ENCODE assay signal across 14 mouse cellular contexts in genomic region chr12:110478601-110479008, GRCm38 (mm10). TPM values are rescaled to one million over a fixed set of nuclear protein-coding genes. Genes with fewer than 3 reads are reported as not detected.
DNase-seq lines count a peak whose midpoint lies in the region; ATAC-seq and TF ChIP-seq lines count a peak whose summit lies in the region.
"Had no signal": no experiment of that assay in that cellular context is flagged by ENCODE, and none has a peak within 500 bp of the region (broad histone marks: within the 10 kb centered on the region; RNA-seq: fewer than 3 reads in every experiment).

No protein-coding gene starts in this region.

- WGBS in kidney, postnatal 0 days, result 69% methylated on average over 9 of the region's 9 CpGs
- WGBS in kidney, embryonic 15.5 days, result 83% methylated on average over 9 of the region's 9 CpGs
- 61% methylated on average over 9 of the region's 9 CpGs for WGBS in heart, embryonic 15.5 days

- peak; percentile 70 for DNase-seq in adrenal gland, postnatal 14 days
- DNase-seq in adrenal gland, postnatal 4 days (ENCODE audit: low spot score in 2 of 2), result no peak
- no peak for DNase-seq in kidney, postnatal 0 days (ENCODE audit: low spot score)
- DNase-seq in thymus, postnatal 14 days, result peak; percentile 83
- no peak for DNase-seq in embryo, embryonic 9.5 days (ENCODE audit: extremely low spot score)
- no peak for DNase-seq in cerebellum, adult 18-20 months
- DNase-seq: cerebellum, postnatal 14 days; lung, postnatal 4 days had no signal

- no peaks in the 10 kb centered on the region for H3K9me3 ChIP-seq in kidney, postnatal 0 days (replicated peaks; ENCODE audit: low read length)
- no peaks in the 10 kb centered on the region for H3K9me3 ChIP-seq in kidney, embryonic 15.5 days (replicated peaks)
- no peaks in the 10 kb centered on the region for H3K9me3 ChIP-seq in heart, embryonic 15.5 days (replicated peaks)
- H3K9me3 ChIP-seq: embryonic facial prominence, embryonic 12.5 days; forebrain, embryonic 12.5 days; stomach, embryonic 15.5 days had no signal

- H3K4me1 ChIP-seq in kidney, postnatal 0 days (replicated peaks; ENCODE audit: insufficient read depth, low read length), result no peaks in the 10 kb centered on the region
- peaks cover 5% of the 10 kb centered on the region for H3K4me1 ChIP-seq in kidney, embryonic 15.5 days
- peaks cover 18% of the 10 kb centered on the region for H3K4me1 ChIP-seq in heart, embryonic 15.5 days (replicated peaks)
- H3K4me1 ChIP-seq: stomach, embryonic 15.5 days had no signal

- no peak for ATAC-seq in kidney, postnatal 0 days (replicated peaks; ENCODE audit: low FRiP score, low read depth)
- no peak for ATAC-seq in kidney, embryonic 15.5 days (replicated peaks; ENCODE audit: low FRiP score)
- no peak for ATAC-seq in heart, embryonic 15.5 days (replicated peaks; ENCODE audit: insufficient number of reproducible peaks, insufficient read depth, low FRiP score, low read depth)

- H3K9ac ChIP-seq in kidney, postnatal 0 days (ENCODE audit: low read depth, low read length), result 0 out of 2 replicates have a peak overlapping the region, but pooled peaks have one; percentile 27
- H3K9ac ChIP-seq in kidney, embryonic 15.5 days, result no peak overlapping the region
- H3K9ac ChIP-seq in heart, embryonic 15.5 days, result no peak overlapping the region
- H3K9ac ChIP-seq: embryonic facial prominence, embryonic 12.5 days; liver, embryonic 14.5 days; stomach, embryonic 15.5 days had no signal

- H3K4me3 ChIP-seq in kidney, postnatal 0 days (replicated peaks; ENCODE audit: low read depth, low read length), result no peak overlapping the region
- H3K4me3 ChIP-seq in kidney, embryonic 15.5 days (replicated peaks), result no peak overlapping the region
- no peak overlapping the region for H3K4me3 ChIP-seq in heart, embryonic 15.5 days
- H3K4me3 ChIP-seq: embryonic facial prominence, embryonic 12.5 days; forebrain, embryonic 12.5 days; stomach, embryonic 15.5 days had no signal

- H3K27me3 ChIP-seq in kidney, postnatal 0 days (ENCODE audit: insufficient read depth, low read length), result no peaks in the 10 kb centered on the region
- no peaks in the 10 kb centered on the region for H3K27me3 ChIP-seq in kidney, embryonic 15.5 days
- H3K27me3 ChIP-seq in heart, embryonic 15.5 days, result no peaks in the 10 kb centered on the region
- H3K27me3 ChIP-seq: embryonic facial prominence, embryonic 12.5 days; forebrain, embryonic 12.5 days; stomach, embryonic 15.5 days had no signal

- no peak overlapping the region for H3K4me2 ChIP-seq in kidney, postnatal 0 days (ENCODE audit: low read length)
- no peak overlapping the region for H3K4me2 ChIP-seq in kidney, embryonic 15.5 days
- no peak overlapping the region for H3K4me2 ChIP-seq in heart, embryonic 15.5 days
- H3K4me2 ChIP-seq: embryonic facial prominence, embryonic 12.5 days; forebrain, embryonic 12.5 days; stomach, embryonic 15.5 days had no signal

- H3K36me3 ChIP-seq in kidney, postnatal 0 days (ENCODE audit: insufficient read depth, low read length), result no peaks in the 10 kb centered on the region
- peaks cover 9% of the 10 kb centered on the region; the same call in 1 of the 2 replicates for H3K36me3 ChIP-seq in kidney, embryonic 15.5 days
- no peaks in the 10 kb centered on the region for H3K36me3 ChIP-seq in heart, embryonic 15.5 days

- H3K27ac ChIP-seq in kidney, postnatal 0 days, result no peak overlapping the region
- no peak overlapping the region for H3K27ac ChIP-seq in kidney, embryonic 15.5 days
- peak overlapping the region; percentile 64 for H3K27ac ChIP-seq in heart, embryonic 15.5 days
- H3K27ac ChIP-seq: embryonic facial prominence, embryonic 12.5 days; forebrain, embryonic 12.5 days; liver, embryonic 14.5 days; stomach, embryonic 15.5 days had no signal

- TF ChIP-seq CTCF in kidney, postnatal 0 days (IDR thresholded peaks at IDR 0.05; ENCODE audit: low read depth), result no peak

RNA-seq across cellular contexts. Expression of gene Ppp2r5c, which starts 31.7 kb away (rescaled TPM):
- 102 and 107 TPM in 2 replicates for total RNA-seq in adrenal gland, postnatal 14 days (2021)
- 100 to 1,000 TPM; 150 to 153 TPM for total RNA-seq in adrenal gland, postnatal 4 days (2021)
- 126 and 133 TPM in 2 replicates for polyA plus RNA-seq in kidney, postnatal 0 days (2015; fragmentation: Nextera tagmentation; extraction: Ambion mirVana)
- 141 and 143 TPM in 2 replicates for polyA plus RNA-seq in kidney, embryonic 15.5 days (2015; fragmentation: Nextera tagmentation; extraction: Ambion mirVana)
- 117 and 124 TPM in 2 replicates for polyA plus RNA-seq in heart, embryonic 15.5 days (2015; fragmentation: Nextera tagmentation; extraction: Ambion mirVana)

Comparison
In these comparisons a context has a peak if more than half of its experiments do, and no peak if none do; other contexts are left out.
1. DNase-seq: peak in adrenal gland, postnatal 14 days (single experiment) and thymus, postnatal 14 days (single experiment); none in adrenal gland, postnatal 4 days (0 of 2), kidney, postnatal 0 days (single experiment), embryo, embryonic 9.5 days (single experiment) and cerebellum, adult 18-20 months (0 of 2).